Mouse (Mus musculus): Measurements from ENCODE around the gene Fam19a2.

DNA sequence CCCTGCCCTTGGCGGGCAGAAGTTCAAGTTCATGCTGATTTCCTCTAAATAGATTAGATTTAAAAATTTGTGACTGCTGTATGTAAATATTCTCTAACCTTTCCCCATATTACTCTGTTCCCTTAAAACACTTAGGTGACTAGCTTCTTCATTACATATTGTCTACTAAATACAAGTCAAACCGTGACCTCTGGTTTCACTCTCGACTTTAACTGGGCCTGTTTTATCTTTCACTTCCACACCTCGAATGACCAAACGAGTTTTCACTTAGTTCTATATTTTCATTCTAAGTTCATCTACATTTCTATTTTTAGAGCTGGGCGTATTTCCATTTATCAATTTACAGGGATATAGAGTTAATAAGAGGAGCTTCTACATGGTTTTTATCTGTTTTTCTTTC lies 15.7 kb upstream of the Fam19a2 start:
- TF ChIP-seq CTCF (IDR thresholded peaks at IDR 0.05; ENCODE audit: borderline replicate concordance, extremely low read depth, insufficient read depth, insufficient read length) (no peak), POLR2A (IDR thresholded peaks at IDR 0.05; ENCODE audit: borderline replicate concordance, extremely low read depth, insufficient read depth, insufficient read length, poor library complexity, severe bottlenecking) (no peak)

Measured in brain, embryonic 14.5 days (tissue).